Mouse (Mus musculus) frontal cortex, postnatal 14 days (tissue): ENCODE results near the gene Susd6.
"Not testable (repeated sequence)": the region's sequence is repeated elsewhere in the genome, so short reads cannot be mapped to it uniquely, and the experiment has no call there.

Experiments used
- DNase-seq, 2 experiments: peaks; one replicate each; pipeline ENCODE4 v3.0.0; 2022; ENCODE audit warnings: low spot score in 2 of 2

Susd6 gene

DNA sequence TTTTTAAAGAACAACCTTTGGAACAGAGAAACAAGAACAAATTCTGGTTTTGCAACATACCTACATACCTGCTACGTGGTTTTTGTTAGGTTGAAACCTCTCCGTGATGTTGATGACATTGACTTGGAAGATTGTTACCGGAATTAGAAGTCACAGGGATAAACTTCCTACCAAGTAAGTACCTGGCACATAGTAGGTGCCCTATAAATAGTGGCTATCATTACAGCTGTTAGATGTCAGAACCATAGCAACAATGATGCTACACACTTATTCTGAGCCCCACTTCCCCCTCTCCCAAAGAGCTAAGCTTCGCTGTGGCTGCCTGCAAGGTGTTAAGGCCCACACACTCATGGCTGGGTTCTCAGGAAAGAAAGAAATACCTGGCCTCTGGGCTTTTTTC lies 4.7 kb upstream of the Susd6 start:
- no peak for DNase-seq

DNA sequence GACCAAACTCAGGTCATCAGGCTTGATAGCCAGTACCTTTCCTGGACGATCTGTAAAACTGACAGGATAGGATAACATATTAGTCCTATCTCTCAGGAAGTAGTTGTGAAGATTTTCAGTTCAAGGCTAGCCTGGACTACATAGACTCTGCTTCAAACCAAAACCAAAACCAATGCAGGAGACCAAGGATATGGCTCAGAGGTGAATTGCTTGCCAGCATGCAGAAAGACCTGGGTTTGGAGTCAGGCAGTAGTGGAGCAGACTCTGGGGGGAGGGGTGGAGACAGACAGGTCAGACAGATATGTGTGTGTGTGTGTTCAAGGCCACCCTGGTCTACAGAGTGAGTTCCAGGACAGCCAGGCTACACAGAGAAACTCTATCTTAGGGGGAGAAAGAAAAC lies 3.7 kb upstream of the Susd6 start:
- DNase-seq: no peak

DNA sequence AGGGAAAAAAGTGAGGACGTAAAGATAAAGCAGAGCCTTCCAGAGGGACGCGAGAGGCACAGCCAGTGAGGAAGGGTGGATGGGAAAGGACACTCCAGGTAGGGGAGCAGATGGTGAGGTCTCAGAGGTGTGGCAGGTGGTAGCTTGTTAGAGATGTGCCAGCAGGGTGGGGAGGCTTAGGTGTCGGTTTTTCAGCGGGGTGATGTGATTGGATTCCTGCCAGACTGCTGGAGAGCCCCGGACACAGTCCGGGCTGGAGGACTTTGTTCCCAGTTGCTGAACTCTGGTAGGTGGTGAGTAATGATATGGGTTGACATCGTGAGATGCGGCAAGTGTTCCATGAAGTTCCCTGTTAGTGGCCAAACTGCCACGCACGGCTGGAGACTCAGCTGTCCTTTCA lies 2.7 kb upstream of the Susd6 start:
- DNase-seq: no peak

DNA sequence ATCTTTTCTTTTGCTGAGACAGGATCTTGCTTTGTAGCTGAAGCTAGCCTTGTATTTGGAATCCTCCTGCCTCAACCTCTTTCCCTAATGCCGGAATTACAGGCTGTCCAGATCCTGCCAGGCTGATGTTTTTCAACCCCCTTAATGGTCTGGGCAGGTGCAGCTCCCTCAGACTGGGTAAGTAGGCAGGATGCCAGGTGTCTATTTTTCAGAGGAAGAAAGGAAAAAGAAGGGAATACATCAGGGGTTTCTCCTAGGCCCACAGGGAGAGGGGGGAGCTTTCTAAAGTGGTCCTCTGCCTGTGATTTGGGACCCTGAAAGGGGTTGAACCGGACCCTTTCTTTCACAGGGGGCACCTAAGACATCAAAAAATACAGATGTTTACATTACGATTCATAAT lies 2.1 kb upstream of the Susd6 start:
- no peak for DNase-seq

DNA sequence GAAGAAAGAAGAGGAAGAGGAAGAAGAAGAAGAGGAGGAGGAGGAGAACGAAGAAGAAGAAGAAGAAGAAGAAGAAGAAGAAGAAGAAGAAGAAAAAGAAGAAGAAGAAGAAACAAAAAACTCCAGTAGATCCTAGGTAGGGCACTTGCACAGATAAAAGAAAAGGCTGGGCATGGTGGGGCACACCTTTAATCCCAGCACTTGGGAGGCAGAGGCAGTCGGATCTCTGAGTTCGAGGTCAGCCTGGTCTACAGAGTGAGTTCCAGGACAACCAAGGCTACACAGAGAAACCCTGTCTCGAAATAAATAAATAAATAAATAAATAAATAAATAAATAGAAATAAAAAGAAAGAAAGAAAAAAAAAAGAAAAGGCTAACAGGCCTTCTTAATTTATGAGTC lies 1.0 kb upstream of the Susd6 start:
- DNase-seq: not testable (repeated sequence)

DNA sequence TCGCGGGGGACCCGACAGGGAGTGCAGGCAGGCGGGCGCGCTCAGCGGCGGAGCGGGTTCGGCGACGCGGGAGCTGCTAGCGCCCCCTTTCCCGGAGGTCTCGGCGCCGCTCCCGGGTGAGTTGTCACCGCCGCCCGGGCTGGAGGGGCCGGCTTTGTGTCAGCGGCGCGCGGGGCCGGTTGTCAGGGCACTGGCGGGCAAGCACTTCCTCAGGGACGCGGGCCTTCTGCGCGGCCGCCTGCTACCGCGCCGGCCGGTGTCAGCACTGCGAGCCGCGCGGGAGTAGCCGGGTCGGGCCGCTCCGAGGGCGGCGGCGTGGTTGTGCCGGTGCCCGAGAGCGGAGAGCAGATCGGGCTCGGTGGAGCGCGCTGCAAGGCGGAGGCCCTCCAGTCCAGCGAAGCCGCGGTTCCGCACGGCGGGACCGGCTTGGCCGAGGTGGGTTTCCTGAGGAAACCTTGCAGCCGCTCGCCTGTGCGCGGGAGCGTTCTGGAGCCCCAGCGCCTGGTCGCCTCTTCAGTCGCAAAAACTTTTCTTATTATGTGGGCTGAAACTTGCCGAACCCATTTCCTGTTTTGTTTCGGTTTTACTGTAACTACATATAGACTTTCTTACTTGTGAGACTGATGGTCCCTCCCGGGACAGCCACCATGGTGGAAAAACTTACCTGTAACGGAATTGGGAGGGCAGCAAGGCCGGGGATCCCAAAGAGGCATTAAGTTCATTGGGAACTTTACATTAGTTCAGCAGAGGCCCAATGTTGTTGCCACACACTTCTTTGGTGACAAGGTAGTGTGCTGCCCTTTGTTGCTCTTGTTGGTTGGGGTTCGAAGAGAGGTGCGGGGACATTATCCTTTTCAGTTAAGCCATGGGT lies 625 bp downstream of the Susd6 start:
- peak in 1 of 2 experiments; percentile 20 for DNase-seq

DNA sequence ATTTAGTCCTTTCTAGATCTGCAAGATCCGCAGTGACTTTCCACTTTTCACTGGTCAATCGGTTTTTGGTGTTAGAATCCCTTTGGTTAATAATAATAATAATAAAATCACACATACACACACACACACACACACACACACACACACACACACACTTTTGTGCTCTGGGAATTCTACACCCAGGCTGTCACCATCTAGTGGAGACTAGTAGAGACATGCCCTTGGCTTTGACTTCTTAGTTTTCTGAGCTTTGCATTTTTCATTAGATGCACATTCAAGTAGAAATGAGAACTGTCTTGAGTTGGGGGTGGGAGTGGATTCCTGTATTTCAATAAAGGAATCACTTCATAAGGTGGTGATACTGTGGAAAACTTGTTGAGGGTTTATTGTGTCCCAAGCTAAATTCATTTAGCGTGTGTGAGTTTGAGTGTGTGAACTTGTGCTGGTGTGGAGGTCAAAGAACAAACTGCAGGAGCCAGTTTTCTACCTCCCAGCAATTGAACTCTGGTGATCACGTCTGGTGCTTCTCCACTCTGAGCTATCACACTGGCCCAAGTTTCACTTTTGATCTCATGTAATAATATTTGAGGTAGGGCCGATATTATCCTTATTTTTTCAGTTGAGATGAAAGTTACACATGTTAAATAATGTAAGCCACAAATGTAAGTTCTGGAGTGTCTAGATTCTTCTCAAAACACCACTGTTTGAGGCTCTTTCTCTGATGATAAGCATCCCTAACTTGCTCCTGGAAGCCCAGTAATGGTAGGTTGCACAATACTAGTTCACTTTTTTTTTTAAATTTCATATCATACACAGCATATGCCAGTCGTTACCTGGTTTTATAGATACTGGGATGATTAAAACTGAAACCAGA lies 1.5 kb downstream of the Susd6 start:
- no peak for DNase-seq

DNA sequence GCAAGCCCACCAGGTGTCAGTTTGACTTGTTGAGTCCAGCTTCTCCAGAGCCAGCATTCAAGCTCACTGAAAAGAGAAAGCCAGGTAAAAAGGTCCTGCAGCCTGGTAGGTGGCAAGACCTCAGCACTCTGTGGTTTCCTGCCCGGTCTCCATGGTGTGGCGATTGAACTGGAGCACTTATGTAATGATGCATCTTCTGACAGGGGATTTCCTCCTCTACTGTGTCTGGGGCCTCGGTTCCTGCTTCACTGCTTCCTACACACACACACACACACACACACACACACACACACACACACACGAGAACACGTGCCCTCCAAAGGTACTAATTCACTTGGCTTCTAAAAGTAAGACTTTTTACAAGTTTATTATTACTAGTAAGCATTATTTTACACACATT lies 2.6 kb downstream of the Susd6 start:
- no peak for DNase-seq

DNA sequence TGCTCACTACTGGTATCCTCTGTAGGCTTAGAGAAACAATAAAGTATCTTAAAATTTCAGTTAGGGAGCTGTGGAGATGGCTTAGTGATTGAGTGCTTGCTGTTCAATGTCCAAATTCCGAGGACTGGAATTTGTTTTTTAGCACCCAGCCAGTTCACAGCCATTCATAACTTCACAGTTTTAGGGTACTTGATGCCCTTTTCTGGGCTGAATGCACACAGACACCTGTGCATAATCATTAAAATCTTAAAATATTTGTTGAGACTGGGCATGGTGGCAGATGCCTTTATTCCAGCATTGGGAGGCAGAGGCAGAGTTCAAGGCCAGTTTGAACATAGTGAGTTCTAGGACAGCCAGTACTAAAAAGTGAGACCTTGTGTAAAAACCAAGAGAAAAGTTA lies 3.2 kb downstream of the Susd6 start:
- no peak for DNase-seq

DNA sequence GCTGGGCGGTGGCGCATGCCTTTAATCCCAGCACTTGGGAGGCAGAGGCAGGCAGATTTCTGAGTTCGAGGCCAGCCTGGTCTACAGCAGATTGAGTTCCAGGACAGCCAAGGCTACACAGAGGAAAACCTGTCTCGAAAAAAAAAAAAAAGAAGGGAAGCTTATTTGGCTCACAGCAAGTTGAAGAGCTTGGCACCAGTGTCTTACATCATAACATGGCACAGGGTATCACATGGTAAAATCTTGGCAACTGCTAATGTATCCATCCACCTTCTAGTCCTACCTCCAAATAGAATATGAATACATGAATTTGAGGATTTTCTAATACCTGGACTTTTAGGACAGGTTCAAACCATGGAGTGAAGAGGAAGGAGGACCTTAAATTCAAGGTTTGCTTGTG lies 4.2 kb downstream of the Susd6 start:
- no peak for DNase-seq

DNA sequence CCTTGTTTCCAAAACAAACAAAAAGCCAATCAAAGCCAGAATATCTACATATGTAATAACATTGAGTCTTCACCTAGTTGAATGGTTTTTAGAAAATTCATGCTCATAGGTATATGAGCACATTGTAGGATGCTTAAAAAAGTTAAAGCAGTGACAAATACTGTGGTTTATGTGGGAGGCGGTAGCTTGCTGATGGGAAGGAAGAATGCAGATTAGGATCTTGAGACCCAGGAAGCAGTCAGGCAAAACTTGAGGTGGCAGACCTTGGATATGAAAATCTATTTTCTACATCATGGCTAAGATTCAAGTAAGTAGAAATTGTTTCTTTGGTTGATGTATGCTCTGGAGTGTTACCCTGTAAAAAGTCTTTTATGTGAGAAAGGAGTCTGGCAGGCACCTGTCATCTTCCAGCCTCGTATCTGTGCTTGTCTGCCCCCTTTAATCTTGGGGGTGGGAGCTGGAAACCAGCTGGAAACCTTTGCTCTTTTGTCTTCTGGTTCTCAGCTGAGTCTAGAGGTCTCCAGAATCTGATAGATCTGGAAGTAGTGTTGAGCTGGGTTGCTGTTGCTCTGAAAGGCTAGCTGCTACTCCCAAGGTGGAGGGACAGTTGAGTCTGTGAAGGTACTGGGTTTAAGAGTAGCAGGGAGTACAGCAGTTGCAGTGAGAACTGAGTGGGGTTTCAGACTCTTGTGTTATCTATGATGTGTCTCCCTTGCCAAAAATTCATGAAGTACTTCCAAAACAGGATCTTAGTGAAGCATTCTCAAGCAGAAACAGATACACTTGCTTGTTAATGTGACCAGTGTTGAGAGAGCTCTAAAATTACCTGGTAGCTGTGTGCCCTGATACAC lies 4.8 kb downstream of the Susd6 start:
- DNase-seq: no peak

DNA sequence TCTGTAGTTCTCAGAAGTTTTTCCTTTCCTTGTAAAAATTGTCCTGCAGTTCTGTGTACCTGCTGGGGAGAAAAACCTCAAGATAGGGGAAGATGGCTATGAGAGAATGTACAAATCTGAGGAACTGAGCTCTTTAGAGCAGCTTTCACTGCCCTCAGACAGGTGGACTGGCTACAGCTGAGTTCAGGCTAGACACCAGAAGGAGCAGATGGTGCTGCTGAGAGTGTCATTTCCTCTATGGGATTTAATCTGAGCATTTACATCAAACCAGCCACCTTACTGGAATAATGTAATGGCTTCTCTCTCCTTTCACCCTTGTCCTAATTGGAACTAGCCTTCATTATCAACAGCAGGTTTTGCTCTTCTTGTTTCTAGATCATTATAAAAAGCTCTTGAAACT lies 8.0 kb downstream of the Susd6 start:
- DNase-seq: no peak

DNA sequence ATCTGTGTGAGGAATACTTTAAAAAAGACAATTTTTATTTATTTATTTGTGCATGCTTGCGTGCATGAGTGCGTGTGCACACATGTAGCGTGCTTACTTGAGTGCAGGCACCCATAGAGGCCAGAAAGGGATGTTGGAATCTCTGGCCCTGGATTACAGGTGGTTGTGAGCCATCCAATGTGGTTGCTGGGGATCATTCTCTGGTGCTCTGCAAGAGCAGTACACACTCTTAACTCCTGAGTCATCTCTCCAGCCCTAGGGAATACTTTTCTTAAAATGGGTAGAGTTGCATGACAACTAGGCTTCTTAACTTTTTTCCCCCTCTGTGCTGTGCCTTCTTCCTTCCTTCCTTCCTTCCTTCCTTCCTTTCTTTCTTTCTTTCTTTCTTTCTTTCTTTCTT lies 9.8 kb downstream of the Susd6 start:
- no peak for DNase-seq

DNA sequence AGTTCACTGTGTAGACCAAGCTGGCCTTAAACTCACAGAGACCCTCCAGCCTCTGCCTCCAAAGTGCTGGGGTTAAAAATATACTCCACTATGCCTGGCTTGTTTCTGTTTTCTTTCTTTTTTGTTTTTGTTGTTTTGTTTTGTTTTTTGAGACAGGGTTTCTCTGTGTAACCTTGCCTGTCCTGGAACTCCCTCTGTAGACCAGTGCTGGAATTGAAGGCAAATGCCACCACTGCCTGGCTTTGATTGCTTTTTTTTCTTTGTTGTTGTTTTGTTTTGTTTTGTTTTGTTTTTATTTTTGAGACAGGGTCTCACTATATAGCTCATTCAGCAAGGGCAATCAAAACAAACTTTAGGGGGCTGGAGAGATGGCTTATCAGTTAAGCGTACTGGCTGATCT lies 11.1 kb downstream of the Susd6 start:
- DNase-seq: no peak

DNA sequence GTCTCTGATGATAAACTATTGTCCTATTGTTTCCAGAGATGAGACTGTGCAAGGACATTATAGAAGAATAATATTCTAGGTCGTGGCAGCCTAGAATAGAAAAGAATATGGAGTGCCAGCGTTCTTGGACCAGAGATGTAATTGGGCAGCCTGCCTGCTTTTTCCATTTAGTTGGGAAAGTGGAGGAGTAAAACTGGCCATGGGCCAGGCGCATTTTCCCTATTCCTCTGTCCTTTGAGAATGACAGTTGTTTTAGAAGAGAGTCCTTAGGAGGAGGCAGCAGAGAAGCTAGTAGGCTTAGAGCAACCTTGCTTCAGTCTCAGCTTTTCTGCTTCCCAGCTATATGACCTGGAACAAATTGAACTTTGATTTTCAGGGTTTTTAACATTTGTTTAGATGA lies 13.6 kb downstream of the Susd6 start:
- DNase-seq: peak; percentile 53 to 67

DNA sequence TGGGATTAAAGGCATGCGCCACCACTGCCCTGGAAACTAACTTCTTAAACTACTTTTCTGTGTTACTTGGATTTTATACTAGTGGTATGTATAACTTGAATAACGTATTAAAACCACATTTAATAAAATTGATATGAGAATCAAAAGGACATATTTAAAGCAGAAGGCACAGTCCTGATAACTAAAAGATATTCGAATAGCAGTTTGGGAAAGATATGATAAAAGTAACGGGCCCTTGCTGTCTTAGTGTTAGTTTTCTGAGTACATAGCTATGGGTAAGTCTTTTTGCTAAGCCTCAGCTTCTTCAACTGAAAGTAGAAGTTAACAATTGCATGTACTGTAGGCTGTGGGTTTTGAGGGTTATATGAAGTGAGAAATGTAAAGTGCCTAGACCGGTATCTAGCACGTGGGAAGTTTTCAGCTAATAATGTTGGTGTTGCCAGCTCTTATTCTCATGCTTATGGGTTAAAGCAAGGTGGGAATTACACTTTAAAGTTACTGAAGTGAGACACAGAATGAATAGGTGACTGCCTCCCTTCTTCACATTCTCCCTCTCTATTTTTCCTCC lies 14.6 kb downstream of the Susd6 start:
- DNase-seq: no peak

DNA sequence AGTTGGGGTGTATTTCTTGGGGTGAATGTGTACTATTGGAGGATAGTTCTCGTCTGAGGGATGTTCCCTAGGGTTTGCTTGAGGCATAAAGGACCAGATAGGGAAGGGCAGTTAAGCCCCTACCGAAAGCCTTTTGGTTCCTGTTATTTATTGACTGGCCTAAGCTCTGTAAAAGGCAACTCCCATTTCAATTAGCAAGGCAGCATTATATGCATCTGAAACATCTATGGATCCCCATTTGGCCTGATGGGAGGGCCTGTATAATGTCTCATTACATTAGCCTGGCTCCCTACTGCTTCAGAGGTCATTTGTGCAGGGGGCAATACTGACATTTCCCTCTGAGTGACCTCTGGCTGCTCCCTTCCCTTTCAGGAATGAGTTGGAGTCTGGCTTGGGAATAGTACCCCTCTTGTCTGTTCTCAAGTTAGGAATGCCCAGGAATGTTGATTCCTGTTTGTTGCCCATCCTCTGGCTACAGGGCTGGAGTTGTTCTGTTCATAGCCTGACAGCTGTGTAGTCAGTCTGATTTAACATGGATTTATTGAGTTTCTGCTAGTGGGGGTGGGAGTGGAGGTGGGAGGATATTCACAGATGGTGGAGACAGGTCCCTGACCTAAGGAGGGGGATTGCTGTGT lies 17.3 kb downstream of the Susd6 start:
- no peak for DNase-seq

DNA sequence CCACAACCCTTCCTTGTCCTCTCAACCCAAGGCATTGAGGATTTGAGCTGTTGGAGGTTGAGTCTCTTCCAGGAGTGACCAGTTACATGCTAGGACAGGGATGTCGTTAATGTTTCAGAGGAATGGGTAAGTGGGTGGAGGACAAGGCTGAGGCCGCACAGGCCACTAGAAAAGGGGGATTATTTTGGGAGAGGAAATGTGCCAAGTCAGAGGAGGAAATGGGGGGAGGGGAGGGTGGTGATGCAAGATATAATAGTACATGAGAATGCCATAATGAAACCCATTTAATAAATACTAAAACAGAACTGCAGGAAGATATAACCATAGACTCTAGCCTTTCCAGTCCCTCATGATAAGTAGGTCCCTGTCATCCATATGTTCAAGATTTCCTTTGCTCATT lies 19.7 kb downstream of the Susd6 start:
- DNase-seq: no peak

DNA sequence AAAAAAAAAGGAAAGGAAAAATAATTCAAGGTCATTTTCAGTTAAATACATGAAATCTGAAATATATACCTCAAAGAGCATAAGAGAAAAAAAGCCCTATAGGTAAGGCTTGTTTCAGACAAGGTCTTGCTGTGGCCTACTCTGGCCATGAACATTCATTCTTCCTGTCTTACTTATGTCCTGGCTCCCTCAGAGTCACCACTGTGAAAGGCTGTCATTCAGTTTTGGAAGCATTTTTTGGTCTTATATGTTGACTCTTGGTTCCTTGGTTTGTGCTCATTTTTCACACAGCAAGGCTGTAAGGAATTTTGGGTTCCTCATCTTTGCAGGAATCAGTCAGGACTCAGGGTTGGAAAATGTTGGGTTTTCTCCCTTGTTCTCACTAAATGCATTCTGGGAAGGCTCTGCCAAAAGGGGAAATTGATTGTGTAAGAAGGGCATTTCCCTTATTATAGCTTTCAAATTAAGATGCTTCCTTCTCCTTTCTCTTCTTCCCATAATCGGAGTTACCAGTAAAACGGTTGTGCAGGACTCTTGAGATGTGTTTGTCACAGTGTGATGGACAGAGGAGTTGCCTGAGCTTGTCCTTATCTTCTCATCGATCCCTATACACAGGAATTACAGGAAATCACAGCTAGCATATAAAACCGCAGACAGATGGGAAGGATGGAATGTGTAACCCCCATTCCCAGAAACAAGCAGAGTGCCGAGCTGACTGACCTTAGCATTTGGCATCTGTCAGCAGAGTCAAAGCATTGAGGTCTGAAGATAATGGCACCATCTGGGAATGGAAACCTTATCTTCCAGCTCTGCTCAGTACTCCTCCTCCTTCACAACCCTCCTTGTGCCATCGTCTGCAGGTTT lies 21.6 kb downstream of the Susd6 start:
- no peak for DNase-seq

DNA sequence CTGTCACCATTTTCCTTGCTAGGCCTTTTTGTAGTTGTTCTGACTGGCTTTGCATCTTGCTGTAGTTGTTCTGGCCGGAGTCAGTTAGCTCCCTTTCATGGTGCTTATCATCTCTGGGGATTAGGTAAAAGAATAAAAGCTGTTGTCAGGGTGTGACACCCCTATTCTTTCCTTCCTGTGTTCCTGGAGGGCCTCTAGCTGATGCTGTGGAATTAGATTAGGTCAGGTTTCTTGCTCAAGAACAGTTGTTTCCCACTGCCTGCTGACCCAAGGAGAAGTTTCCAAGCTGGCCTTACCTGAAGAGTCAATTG lies 22.2 kb downstream of the Susd6 start:
- DNase-seq: no peak

DNA sequence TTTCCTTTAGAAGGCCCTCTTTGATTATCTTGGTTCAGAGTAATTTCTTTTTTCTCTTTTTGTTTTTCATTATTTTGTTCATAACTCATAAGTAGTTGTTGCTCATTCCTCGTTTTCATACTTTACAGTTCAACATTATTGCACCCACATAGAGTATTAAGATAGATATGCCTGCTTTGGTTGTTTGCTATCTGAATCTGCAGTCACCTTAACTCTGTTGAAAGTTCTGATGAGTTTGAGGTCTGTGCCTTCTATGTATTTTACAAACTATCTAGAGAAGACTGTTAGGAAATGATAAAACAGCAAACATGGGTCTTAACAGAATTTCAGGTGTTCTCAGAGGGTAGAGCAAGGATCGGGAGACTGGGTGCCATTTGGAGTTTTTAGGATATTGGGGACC lies 23.1 kb downstream of the Susd6 start:
- no peak for DNase-seq
